ENCODE assay signal across 34 mouse cellular contexts in genomic region chr10:45276995-45277394, GRCm38 (mm10). TPM values are rescaled to one million over a fixed set of nuclear protein-coding genes. Genes with fewer than 3 reads are reported as not detected.
DNase-seq lines count a peak whose midpoint lies in the region; ATAC-seq lines count a peak whose summit lies in the region.
"Had no signal": no experiment of that assay in that cellular context is flagged by ENCODE, and none has a peak within 500 bp of the region (broad histone marks: within the 10 kb centered on the region; RNA-seq: fewer than 3 reads in every experiment).

No protein-coding gene starts in this region.

- DNase-seq in heart, postnatal 25 days (ENCODE audit: low spot score), result no peak
- no peak for DNase-seq in ovary, postnatal 10 days (ENCODE audit: low spot score)
- no peak for DNase-seq in layer of hippocampus, adult 9-10 months (ENCODE audit: low spot score)
- DNase-seq: adrenal gland, adult 2 months; cerebellum, adult 9-10 months; gastrocnemius, adult 2 months; gastrocnemius, postnatal 36 days; heart, adult 2 months; kidney, adult 18-20 months; kidney, postnatal 25 days; lung, postnatal 36 days; midbrain, embryonic 14.5 days; right cerebral cortex, postnatal 25 days; thymus, postnatal 14 days had no signal

- intact Hi-C loops in heart, postnatal 25 days (cut with DNase I), result no loop called here

- no peak overlapping the region for H3K4me2 ChIP-seq in heart, embryonic 11.5 days
- no peak overlapping the region for H3K4me2 ChIP-seq in hindbrain, embryonic 16.5 days (ENCODE audit: low read length)
- H3K4me2 ChIP-seq: heart, embryonic 15.5 days; hindbrain, embryonic 14.5 days; kidney, embryonic 15.5 days; liver, embryonic 15.5 days; lung, embryonic 15.5 days; neural tube, embryonic 15.5 days; stomach, embryonic 15.5 days had no signal

- no peak overlapping the region for H3K4me3 ChIP-seq in heart, embryonic 11.5 days (ENCODE audit: low read depth, low read length)
- H3K4me3 ChIP-seq in megakaryocyte, embryonic 14.5 days (replicated peaks), result peak overlapping the region; percentile 79
- H3K4me3 ChIP-seq in hindbrain, embryonic 16.5 days (ENCODE audit: low read length), result no peak overlapping the region
- H3K4me3 ChIP-seq: erythroblast, embryonic 14.5 days; gastrocnemius, adult 2 months; heart, adult 2 months; heart, embryonic 15.5 days; kidney, embryonic 15.5 days; layer of hippocampus, adult 2 months; liver, embryonic 15.5 days; lung, embryonic 15.5 days; neural tube, embryonic 15.5 days; stomach, embryonic 15.5 days had no signal

- no peaks in the 10 kb centered on the region; the same call in 1 of the 2 replicates for H3K4me1 ChIP-seq in heart, embryonic 11.5 days (ENCODE audit: control insufficient read depth, insufficient read depth, low read length)
- peaks cover 43% of the 10 kb centered on the region for H3K4me1 ChIP-seq in megakaryocyte, embryonic 14.5 days
- no peaks in the 10 kb centered on the region for H3K4me1 ChIP-seq in hindbrain, embryonic 16.5 days (ENCODE audit: control insufficient read depth, insufficient read depth, low read depth, low read length)
- H3K4me1 ChIP-seq: kidney, embryonic 15.5 days; liver, embryonic 15.5 days; lung, embryonic 15.5 days; neural tube, embryonic 15.5 days; stomach, embryonic 15.5 days had no signal

- no peak overlapping the region for H3K27ac ChIP-seq in heart, embryonic 11.5 days (ENCODE audit: low read depth, low read length)
- H3K27ac ChIP-seq in hindbrain, embryonic 16.5 days (ENCODE audit: low read depth, low read length), result no peak overlapping the region
- H3K27ac ChIP-seq: gastrocnemius, adult 2 months; heart, adult 2 months; heart, embryonic 15.5 days; hindbrain, embryonic 14.5 days; kidney, embryonic 15.5 days; layer of hippocampus, adult 2 months; liver, embryonic 15.5 days; lung, embryonic 15.5 days; neural tube, embryonic 15.5 days; stomach, embryonic 15.5 days had no signal

- WGBS in heart, embryonic 11.5 days (ENCODE audit: insufficient replicate concordance), result 64% methylated on average over 5 of the region's 5 CpGs
- WGBS in hindbrain, embryonic 16.5 days, result 96% methylated on average over 5 of the region's 5 CpGs

- no peaks in the 10 kb centered on the region for H3K9me3 ChIP-seq in heart, embryonic 11.5 days (replicated peaks; ENCODE audit: control insufficient read depth, low read length)
- H3K9me3 ChIP-seq in megakaryocyte, embryonic 14.5 days, result peaks cover 5% of the 10 kb centered on the region
- H3K9me3 ChIP-seq in hindbrain, embryonic 16.5 days (ENCODE audit: control insufficient read depth, low read length), result no peaks in the 10 kb centered on the region
- H3K9me3 ChIP-seq: heart, embryonic 15.5 days; kidney, embryonic 15.5 days; liver, embryonic 15.5 days; lung, embryonic 15.5 days; neural tube, embryonic 15.5 days; stomach, embryonic 15.5 days had no signal

- H3K36me3 ChIP-seq in heart, embryonic 11.5 days (ENCODE audit: control insufficient read depth, insufficient read depth, low read length), result no peaks in the 10 kb centered on the region
- peaks cover 3% of the 10 kb centered on the region for H3K36me3 ChIP-seq in megakaryocyte, embryonic 14.5 days (replicated peaks; ENCODE audit: low read length)
- H3K36me3 ChIP-seq in hindbrain, embryonic 16.5 days (ENCODE audit: control insufficient read depth, insufficient read depth, low read length), result no peaks in the 10 kb centered on the region
- H3K36me3 ChIP-seq: heart, embryonic 15.5 days; kidney, embryonic 15.5 days; liver, embryonic 15.5 days; lung, embryonic 15.5 days; neural tube, embryonic 15.5 days; stomach, embryonic 15.5 days had no signal

- ATAC-seq in heart, embryonic 11.5 days (replicated peaks; ENCODE audit: insufficient number of reproducible peaks, low FRiP score, low TSS enrichment), result peak; percentile 35; the same call in 1 of the 2 replicates
- no peak for ATAC-seq in megakaryocyte, adult 5-6 weeks (ENCODE audit: poor library complexity, severe bottlenecking)
- peak; percentile 90 for ATAC-seq in common myeloid progenitor, adult 5-6 weeks (replicated peaks; ENCODE audit: low read depth, poor library complexity, severe bottlenecking)
- no peak for ATAC-seq in hindbrain, embryonic 16.5 days
- ATAC-seq: activated CD4-positive, CD25-positive, alpha-beta regulatory T cell, adult 4 months; CD4-positive, CD25-positive, alpha-beta regulatory T cell, adult 4 months; forebrain, embryonic 16.5 days had no signal

- no peaks in the 10 kb centered on the region for H3K27me3 ChIP-seq in heart, embryonic 11.5 days (ENCODE audit: control insufficient read depth, insufficient read depth, low read length)
- no peaks in the 10 kb centered on the region for H3K27me3 ChIP-seq in megakaryocyte, embryonic 14.5 days (replicated peaks)
- H3K27me3 ChIP-seq in hindbrain, embryonic 16.5 days (replicated peaks; ENCODE audit: control insufficient read depth, insufficient read depth, low read length), result no peaks in the 10 kb centered on the region
- H3K27me3 ChIP-seq: heart, embryonic 15.5 days; kidney, embryonic 15.5 days; liver, embryonic 15.5 days; lung, embryonic 15.5 days; neural tube, embryonic 15.5 days; stomach, embryonic 15.5 days had no signal

- no peak overlapping the region for H3K9ac ChIP-seq in heart, embryonic 11.5 days (ENCODE audit: low read depth, low read length)
- no peak overlapping the region for H3K9ac ChIP-seq in hindbrain, embryonic 16.5 days (ENCODE audit: low read depth, low read length)
- H3K9ac ChIP-seq: heart, embryonic 15.5 days; hindbrain, embryonic 14.5 days; kidney, embryonic 15.5 days; liver, embryonic 15.5 days; lung, embryonic 15.5 days; neural tube, embryonic 15.5 days; stomach, embryonic 15.5 days had no signal

RNA-seq across cellular contexts. Expression of gene Bves, which starts 58.6 kb away (rescaled TPM):
- polyA plus RNA-seq in heart, embryonic 11.5 days (2014; fragmentation: Nextera tagmentation; extraction: Ambion mirVana), result 48.6 and 55.3 TPM in 2 replicates
- total RNA-seq in heart, postnatal 25 days (2021), result 10 to 100 TPM; 42.2 to 43.8 TPM
- not detected in 2 replicates for polyA plus RNA-seq in megakaryocyte, embryonic 14.5 days (2012; ENCODE audit: insufficient read depth, low replicate concordance)
- total RNA-seq in megakaryocyte, adult 5-6 weeks (2015), result not detected in 2 replicates
- not detected in 2 replicates for total RNA-seq in megakaryocyte, adult 5-6 weeks (2017)
- not detected in 2 replicates for total RNA-seq in common myeloid progenitor, adult 5-6 weeks (2017)
- polyA plus RNA-seq in hindbrain, embryonic 16.5 days (2015; fragmentation: Nextera tagmentation; extraction: Ambion mirVana), result 1.5 and 2.4 TPM in 2 replicates
- total RNA-seq: hematopoietic stem cell, adult 5-6 weeks; monocyte, adult 5-6 weeks had no signal
- polyA plus RNA-seq: activated CD4-positive, CD25-positive, alpha-beta regulatory T cell, adult 4 months; CD4-positive, CD25-positive, alpha-beta regulatory T cell, adult 4 months; erythroblast, embryonic 14.5 days; liver, adult 2 months had no signal

Comparison
In these comparisons a context has a peak if more than half of its experiments do, and no peak if none do; other contexts are left out.
1. ATAC-seq: peak in heart, embryonic 11.5 days (single experiment) and common myeloid progenitor, adult 5-6 weeks (single experiment); none in megakaryocyte, adult 5-6 weeks (single experiment) and hindbrain, embryonic 16.5 days (single experiment).
2. RNA of gene Bves, which starts 58.6 kb away (total RNA-seq): 42.2 to 43.8 TPM in heart, postnatal 25 days; not detected in megakaryocyte, adult 5-6 weeks and not detected in common myeloid progenitor, adult 5-6 weeks; every median in the first group is over 10 times any median in the second.